Mouse (Mus musculus) bone marrow, adult 2 months (tissue): ENCODE data around the gene Usp6nl.

Source experiments
- CTCF ChIP-seq: fragments of 200-500 bp; IDR thresholded peaks from 2 replicates; pipeline ENCODE4 v1.5.1; 2011; ENCODE audit warnings: low read length, control low read depth; ENCODE audit not compliant: control insufficient read depth, insufficient read depth
- POLR2A ChIP-seq: fragments of 200-500 bp; IDR thresholded peaks from 2 replicates; pipeline ENCODE4 v1.6.1; 2011; ENCODE audit warnings: low read depth, mild to moderate bottlenecking, control low read depth, low read length, borderline replicate concordance; ENCODE audit not compliant: control insufficient read depth

DNA sequence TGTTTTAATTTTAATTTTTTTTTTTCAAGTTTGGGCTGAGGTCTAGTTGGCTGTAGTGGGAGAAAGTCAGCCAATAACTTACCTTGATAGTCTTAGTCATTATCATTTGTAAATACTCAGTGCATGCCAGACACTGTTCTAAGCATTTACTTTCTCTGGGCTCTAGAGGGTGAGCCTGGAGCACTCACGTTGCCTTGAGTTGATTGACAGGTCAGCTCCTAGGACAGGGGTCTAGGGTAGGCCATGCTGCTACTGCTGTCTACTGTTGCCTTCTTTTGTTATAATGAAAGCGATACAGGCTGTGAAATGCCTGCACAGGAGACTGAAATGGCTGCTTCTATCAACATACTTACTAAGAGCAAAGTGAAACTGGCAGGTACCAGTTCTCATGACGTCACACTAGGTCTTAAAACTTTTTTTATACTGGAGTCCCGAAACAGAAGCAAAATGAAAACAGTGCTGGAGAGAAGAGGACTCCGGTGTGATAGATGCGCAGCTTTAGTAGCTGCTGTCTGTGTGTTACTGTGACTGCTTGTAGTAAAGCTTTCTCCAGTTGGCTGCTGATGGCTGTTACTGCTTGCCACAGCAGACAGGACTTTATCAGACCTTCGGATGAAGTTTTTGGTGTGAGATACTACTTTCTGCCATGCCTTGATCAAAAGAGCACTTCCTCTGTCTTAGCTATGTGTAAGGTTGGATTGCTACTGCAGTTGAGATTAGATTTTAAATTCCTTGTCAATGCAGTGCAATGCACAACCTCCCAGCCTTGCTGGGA lies 73.6 kb downstream of the Usp6nl start:
- TF ChIP-seq POLR2A, result no peak
- no peak for TF ChIP-seq CTCF
